Mouse (Mus musculus): ENCODE measurements around the gene Slco4a1. TPM values are rescaled to one million over a fixed set of nuclear protein-coding genes. Genes with fewer than 3 reads are reported as not detected.

Slco4a1 gene
- polyA plus RNA-seq, 1 experiment from 2014 or later: 7.6 TPM

- WGBS: 79% methylated on average over 7 of the region's 7 CpGs
- H3K4me3 ChIP-seq: no peak overlapping the region
- H3K4me1 ChIP-seq (replicated peaks): peaks cover 22% of the 10 kb centered on the region; the same call in 1 of the 2 replicates
- no peaks in the 10 kb centered on the region for H3K27me3 ChIP-seq (ENCODE audit: insufficient read depth, poor library complexity, severe bottlenecking)
- H3K36me3 ChIP-seq: no peaks in the 10 kb centered on the region
- H3K9me3 ChIP-seq: no peaks in the 10 kb centered on the region
- DNase-seq (ENCODE audit: low spot score): no peak
- H3K27ac ChIP-seq: no peak overlapping the region
These were observed 22.7 kb upstream of the Slco4a1 start for GRCm38 (mm10) chr2:180433350-180433749.

GRCm38 (mm10) chr2:180435341-180435926, 20.6 kb upstream of the Slco4a1 start:
- no peak for DNase-seq (ENCODE audit: low spot score)
- peaks cover 21% of the 10 kb centered on the region for H3K4me1 ChIP-seq (replicated peaks)
- H3K4me3 ChIP-seq: no peak overlapping the region
- WGBS: 75% methylated on average over 4 of the region's 4 CpGs
- H3K9me3 ChIP-seq: no peaks in the 10 kb centered on the region
- H3K36me3 ChIP-seq: no peaks in the 10 kb centered on the region
- H3K27ac ChIP-seq: no peak overlapping the region
- H3K27me3 ChIP-seq (ENCODE audit: insufficient read depth, poor library complexity, severe bottlenecking): no peaks in the 10 kb centered on the region

- Histone ChIP-seq H3K4me1 (replicated peaks) (peaks cover 36% of the 10 kb centered on the region), H3K27me3 (ENCODE audit: insufficient read depth, poor library complexity, severe bottlenecking) (no peaks in the 10 kb centered on the region), H3K27ac (no peak overlapping the region), H3K4me3 (no peak overlapping the region), H3K36me3 (no peaks in the 10 kb centered on the region), H3K9me3 (no peaks in the 10 kb centered on the region)
- WGBS: 86% methylated on average over 5 of the region's 5 CpGs
- no peak for DNase-seq (ENCODE audit: low spot score)
These were observed 18.7 kb upstream of the Slco4a1 start for GRCm38 (mm10) chr2:180437149-180437864.

GRCm38 (mm10) chr2:180439791-180440190, 16.3 kb upstream of the Slco4a1 start:
- H3K36me3 ChIP-seq: no peaks in the 10 kb centered on the region
- H3K9me3 ChIP-seq: no peaks in the 10 kb centered on the region
- no peak overlapping the region for H3K27ac ChIP-seq
- peaks cover 38% of the 10 kb centered on the region for H3K4me1 ChIP-seq (replicated peaks)
- DNase-seq (ENCODE audit: low spot score): no peak
- 84% methylated on average over 3 of the region's 3 CpGs for WGBS
- H3K27me3 ChIP-seq (ENCODE audit: insufficient read depth, poor library complexity, severe bottlenecking): no peaks in the 10 kb centered on the region
- no peak overlapping the region for H3K4me3 ChIP-seq

- Histone ChIP-seq H3K9me3 (no peaks in the 10 kb centered on the region), H3K36me3 (no peaks in the 10 kb centered on the region), H3K27me3 (ENCODE audit: insufficient read depth, poor library complexity, severe bottlenecking) (no peaks in the 10 kb centered on the region), H3K4me3 (no peak overlapping the region), H3K4me1 (replicated peaks) (peaks cover 40% of the 10 kb centered on the region), H3K27ac (no peak overlapping the region)
- 67% methylated on average over 9 of the region's 9 CpGs for WGBS
- no peak for DNase-seq (ENCODE audit: low spot score)
These were observed 15.3 kb upstream of the Slco4a1 start for GRCm38 (mm10) chr2:180440596-180441332.

GRCm38 (mm10) chr2:180442061-180442460, 14.0 kb upstream of the Slco4a1 start:
- Histone ChIP-seq H3K9me3 (no peaks in the 10 kb centered on the region), H3K36me3 (no peaks in the 10 kb centered on the region), H3K4me1 (replicated peaks) (peaks cover 31% of the 10 kb centered on the region), H3K27ac (no peak overlapping the region), H3K27me3 (ENCODE audit: insufficient read depth, poor library complexity, severe bottlenecking) (0 out of 2 replicates have a peak, but pooled peaks cover 6% of the 10 kb centered on the region), H3K4me3 (no peak overlapping the region)
- WGBS: 80% methylated on average over 5 of the region's 5 CpGs
- DNase-seq (ENCODE audit: low spot score): no peak

GRCm38 (mm10) chr2:180443861-180444260, 12.2 kb upstream of the Slco4a1 start:
- Histone ChIP-seq H3K4me1 (replicated peaks) (peaks cover 38% of the 10 kb centered on the region), H3K27ac (no peak overlapping the region), H3K36me3 (no peaks in the 10 kb centered on the region), H3K9me3 (no peaks in the 10 kb centered on the region), H3K4me3 (no peak overlapping the region), H3K27me3 (ENCODE audit: insufficient read depth, poor library complexity, severe bottlenecking) (0 out of 2 replicates have a peak, but pooled peaks cover 8% of the 10 kb centered on the region)
- no peak for DNase-seq (ENCODE audit: low spot score)
- 68% methylated on average over 7 of the region's 7 CpGs for WGBS

- 56% methylated on average over 9 of the region's 9 CpGs for WGBS
- DNase-seq (ENCODE audit: low spot score): no peak
- H3K4me1 ChIP-seq (replicated peaks): peaks cover 38% of the 10 kb centered on the region
- H3K4me3 ChIP-seq: no peak overlapping the region
- H3K9me3 ChIP-seq: no peaks in the 10 kb centered on the region
- H3K27me3 ChIP-seq (ENCODE audit: insufficient read depth, poor library complexity, severe bottlenecking): 0 out of 2 replicates have a peak, but pooled peaks cover 8% of the 10 kb centered on the region
- H3K36me3 ChIP-seq: no peaks in the 10 kb centered on the region
- H3K27ac ChIP-seq: no peak overlapping the region
These were observed 10.9 kb upstream of the Slco4a1 start for GRCm38 (mm10) chr2:180444957-180445785.

GRCm38 (mm10) chr2:180445962-180446361, 10.1 kb upstream of the Slco4a1 start:
- Histone ChIP-seq H3K36me3 (no peaks in the 10 kb centered on the region), H3K27ac (no peak overlapping the region), H3K9me3 (no peaks in the 10 kb centered on the region), H3K4me1 (replicated peaks) (peaks cover 31% of the 10 kb centered on the region), H3K4me3 (no peak overlapping the region), H3K27me3 (ENCODE audit: insufficient read depth, poor library complexity, severe bottlenecking) (0 out of 2 replicates have a peak, but pooled peaks cover 8% of the 10 kb centered on the region)
- WGBS: 88% methylated on average over 1 of the region's 1 CpGs
- DNase-seq (ENCODE audit: low spot score): no peak

- no peaks in the 10 kb centered on the region for H3K36me3 ChIP-seq
- DNase-seq (ENCODE audit: low spot score): no peak
- peaks cover 16% of the 10 kb centered on the region for H3K4me1 ChIP-seq (replicated peaks)
- WGBS: 75% methylated on average over 5 of the region's 5 CpGs
- H3K4me3 ChIP-seq: no peak overlapping the region
- H3K9me3 ChIP-seq: no peaks in the 10 kb centered on the region
- no peak overlapping the region for H3K27ac ChIP-seq
- H3K27me3 ChIP-seq (ENCODE audit: insufficient read depth, poor library complexity, severe bottlenecking): peaks cover 18% of the 10 kb centered on the region
These were observed 7.0 kb upstream of the Slco4a1 start for GRCm38 (mm10) chr2:180449007-180449406.

- Histone ChIP-seq H3K27me3 (ENCODE audit: insufficient read depth, poor library complexity, severe bottlenecking) (peaks cover 33% of the 10 kb centered on the region), H3K36me3 (no peaks in the 10 kb centered on the region), H3K4me3 (no peak overlapping the region), H3K4me1 (replicated peaks) (peaks cover 11% of the 10 kb centered on the region), H3K9me3 (no peaks in the 10 kb centered on the region), H3K27ac (no peak overlapping the region)
- 76% methylated on average over 5 of the region's 5 CpGs for WGBS
- DNase-seq (ENCODE audit: low spot score): no peak
These were observed 5.5 kb upstream of the Slco4a1 start for GRCm38 (mm10) chr2:180450529-180450928.

GRCm38 (mm10) chr2:180456705-180457104, 660 bp downstream of the Slco4a1 start:
- peaks cover 40% of the 10 kb centered on the region for H3K4me1 ChIP-seq (replicated peaks)
- H3K9me3 ChIP-seq: no peaks in the 10 kb centered on the region
- peaks cover 78% of the 10 kb centered on the region for H3K27me3 ChIP-seq (ENCODE audit: insufficient read depth, poor library complexity, severe bottlenecking)
- H3K36me3 ChIP-seq: no peaks in the 10 kb centered on the region
- peak overlapping the region; percentile 64 for H3K4me3 ChIP-seq
- WGBS: under 1% methylated on average over 28 of the region's 28 CpGs
- DNase-seq (ENCODE audit: low spot score): no peak
- peak overlapping the region; percentile 82 for H3K27ac ChIP-seq

Data from hindbrain, embryonic 10.5 days (tissue).